Comparison of ENCODE assay signal across 35 mouse cellular contexts in genomic region chr4:82930079-82930478, GRCm38 (mm10). TPM values are rescaled to one million over a fixed set of nuclear protein-coding genes. Genes with fewer than 3 reads are reported as not detected.
"Had no signal": no experiment of that assay in that cellular context is flagged by ENCODE, and none has a peak within 500 bp of the region (broad histone marks: within the 10 kb centered on the region; RNA-seq: fewer than 3 reads in every experiment).

No protein-coding gene starts in this region.

- ATAC-seq: forebrain, embryonic 16.5 days; hindbrain, embryonic 16.5 days; inflammation-experienced regulatory T-cells, adult 6 months; liver, embryonic 12.5 days had no signal

- DNase-seq: gastrocnemius, postnatal 14 days; gastrocnemius, postnatal 36 days; heart, postnatal 10 days; heart, postnatal 4 days; kidney, adult 11 months; kidney, adult 8-10 months; kidney, postnatal 14 days; kidney, postnatal 36 days; layer of hippocampus, adult 9-11 months; layer of hippocampus, postnatal 36 days; left cerebral cortex, postnatal 4 days had no signal

- H3K4me2 ChIP-seq: heart, embryonic 12.5 days; hindbrain, embryonic 12.5 days; hindbrain, embryonic 14.5 days; limb, embryonic 13.5 days; limb, embryonic 15.5 days; liver, embryonic 12.5 days had no signal

- H3K27ac ChIP-seq: heart, embryonic 10.5 days; hindbrain, embryonic 12.5 days; hindbrain, embryonic 14.5 days; kidney, postnatal 0 days; liver, embryonic 12.5 days had no signal

- H3K4me3 ChIP-seq: heart, embryonic 10.5 days; heart, embryonic 12.5 days; hindbrain, embryonic 10.5 days; hindbrain, embryonic 12.5 days; limb, embryonic 13.5 days; limb, embryonic 15.5 days; liver, embryonic 12.5 days had no signal

- H3K9me3 ChIP-seq: heart, embryonic 10.5 days; heart, embryonic 12.5 days; hindbrain, embryonic 10.5 days; hindbrain, embryonic 12.5 days; limb, embryonic 13.5 days; limb, embryonic 15.5 days; liver, embryonic 12.5 days had no signal

- H3K36me3 ChIP-seq: hindbrain, embryonic 12.5 days; limb, embryonic 13.5 days; limb, embryonic 15.5 days; liver, embryonic 12.5 days had no signal

- H3K27me3 ChIP-seq: heart, embryonic 12.5 days; hindbrain, embryonic 12.5 days; limb, embryonic 13.5 days; limb, embryonic 15.5 days; liver, embryonic 12.5 days had no signal

- H3K4me1 ChIP-seq: heart, embryonic 10.5 days; heart, embryonic 12.5 days; hindbrain, embryonic 12.5 days; liver, embryonic 12.5 days had no signal

- H3K9ac ChIP-seq: heart, embryonic 12.5 days; hindbrain, embryonic 12.5 days; hindbrain, embryonic 14.5 days; limb, embryonic 13.5 days; limb, embryonic 15.5 days; liver, embryonic 12.5 days had no signal

RNA-seq across cellular contexts. Expression of gene Cer1, which starts 45.1 kb away (rescaled TPM):
- total RNA-seq: gastrocnemius, adult 18-20 months; gastrocnemius, adult 8-10 months; gastrocnemius, postnatal 14 days; gastrocnemius, postnatal 36 days; heart, adult 8-10 months; heart, postnatal 10 days; heart, postnatal 25 days; heart, postnatal 4 days; layer of hippocampus, adult 18-20 months; layer of hippocampus, postnatal 14 days; layer of hippocampus, postnatal 36 days; liver, adult 2 months had no signal
- polyA plus RNA-seq: forebrain, embryonic 16.5 days; gonadal fat pad, adult 2 months; heart, embryonic 10.5 days; heart, embryonic 12.5 days; heart, embryonic 14.5 days; heart, embryonic 16.5 days; hindbrain, embryonic 10.5 days; hindbrain, embryonic 12.5 days; hindbrain, embryonic 14.5 days; inflammation-experienced regulatory T-cells, adult 6 months; kidney, embryonic 14.5 days; kidney, postnatal 0 days; large intestine, adult 2 months; liver, adult 2 months; liver, embryonic 12.5 days had no signal
